9 mouse cellular contexts compared by ENCODE assay signal in genomic region chr12:65259139-65260111, GRCm38 (mm10). TPM values are rescaled to one million over a fixed set of nuclear protein-coding genes. Genes with fewer than 3 reads are reported as not detected.
A peak's percentile ranks its signal among the peaks of the same experiment; 100 is the strongest.
DNase-seq lines count a peak whose midpoint lies in the region; ATAC-seq and TF ChIP-seq lines count a peak whose summit lies in the region.
"Had no signal": no experiment of that assay in that cellular context is flagged by ENCODE, and none has a peak within 500 bp of the region (broad histone marks: within the 10 kb centered on the region; RNA-seq: fewer than 3 reads in every experiment).

No protein-coding gene starts in this region.

- peak overlapping the region; percentile 25; the same call in 1 of the 2 replicates for H3K4me3 ChIP-seq in lung, embryonic 16.5 days (ENCODE audit: low read length)
- H3K4me3 ChIP-seq in forebrain, embryonic 16.5 days (replicated peaks; ENCODE audit: low read length) = no peak overlapping the region; the same call in 1 of the 2 replicates
- H3K4me3 ChIP-seq in left cerebral cortex, adult 2 months = no peak overlapping the region; the same call in 1 of the 2 replicates
- no peak overlapping the region for H3K4me3 ChIP-seq in lung, adult 2 months (replicated peaks; ENCODE audit: extremely low read depth, low read depth, low read length)

- H3K4me2 ChIP-seq in lung, embryonic 16.5 days (ENCODE audit: low read depth, low read length) = peak overlapping the region; percentile 52
- H3K4me2 ChIP-seq in forebrain, embryonic 16.5 days (ENCODE audit: low read length) = peak overlapping the region; percentile 46

- intact Hi-C loops in left cerebral cortex, adult 2 months (cut with DNase I) = loop anchor here (5.0 kb wide), 1 partner anchor 78 kb away; no protein-coding TSS in a partner anchor

- H3K27ac ChIP-seq in lung, embryonic 16.5 days (ENCODE audit: low read length) = no peak overlapping the region
- peak overlapping the region; percentile 61 for H3K27ac ChIP-seq in forebrain, embryonic 16.5 days (ENCODE audit: low read length)
- peak overlapping the region; percentile 66 for H3K27ac ChIP-seq in left cerebral cortex, adult 2 months

- no peak for TF ChIP-seq CTCF in left cerebral cortex, adult 2 months (IDR thresholded peaks at IDR 0.05)
- TF ChIP-seq CTCF in lung, adult 2 months (IDR thresholded peaks at IDR 0.05; ENCODE audit: insufficient read depth, low read length) = no peak

- H3K27me3 ChIP-seq in lung, embryonic 16.5 days (ENCODE audit: control insufficient read depth, insufficient read depth, low read depth, low read length) = no peaks in the 10 kb centered on the region
- no peaks in the 10 kb centered on the region for H3K27me3 ChIP-seq in forebrain, embryonic 16.5 days (replicated peaks; ENCODE audit: control insufficient read depth, insufficient read depth, low read length)

- no peaks in the 10 kb centered on the region for H3K4me1 ChIP-seq in lung, embryonic 16.5 days (replicated peaks; ENCODE audit: control insufficient read depth, insufficient read depth, low read length)
- H3K4me1 ChIP-seq in forebrain, embryonic 16.5 days (replicated peaks; ENCODE audit: control insufficient read depth, insufficient read depth, low read length) = peaks cover 12% of the 10 kb centered on the region
- H3K4me1 ChIP-seq in lung, adult 2 months (ENCODE audit: control insufficient read depth, insufficient read depth, low read length) = no peaks in the 10 kb centered on the region

- H3K9me3 ChIP-seq in lung, embryonic 16.5 days (ENCODE audit: control insufficient read depth, low read length) = no peaks in the 10 kb centered on the region
- no peaks in the 10 kb centered on the region for H3K9me3 ChIP-seq in forebrain, embryonic 16.5 days (ENCODE audit: control insufficient read depth, low read length)

- 59% methylated on average over 13 of the region's 13 CpGs for WGBS in lung, embryonic 16.5 days
- whole genome bisulfite sequencing in forebrain, embryonic 16.5 days = 54% methylated on average over 13 of the region's 13 CpGs
- 60% methylated on average over 13 of the region's 13 CpGs for WGBS in lung, adult 2 months

- H3K9ac ChIP-seq in lung, embryonic 16.5 days (ENCODE audit: low read length) = no peak overlapping the region
- no peak overlapping the region for H3K9ac ChIP-seq in forebrain, embryonic 16.5 days (replicated peaks; ENCODE audit: low read depth, low read length)

- ATAC-seq in lung, embryonic 16.5 days (ENCODE audit: low read depth) = no peak
- peak; percentile 92 for ATAC-seq in forebrain, embryonic 16.5 days

- no peaks in the 10 kb centered on the region for H3K36me3 ChIP-seq in lung, embryonic 16.5 days (ENCODE audit: control insufficient read depth, insufficient read depth, low read length)
- no peaks in the 10 kb centered on the region for H3K36me3 ChIP-seq in forebrain, embryonic 16.5 days (ENCODE audit: control insufficient read depth, insufficient read depth)

- no peak for DNase-seq in lung, postnatal 4 days
- peak; percentile 11 to 14 for DNase-seq in left cerebral cortex, adult 2 months (ENCODE audit: extremely low spot score in 1 of 2, low spot score in 2 of 2)
- DNase-seq in right cerebral cortex, adult 2 months (ENCODE audit: low spot score in 2 of 2) = peak; percentile 23 to 29
- no peak for DNase-seq in lung, adult 2 months
- no peak for DNase-seq in gastrocnemius, postnatal 25 days

- TF ChIP-seq POLR2A in lung, adult 2 months (IDR thresholded peaks at IDR 0.05; ENCODE audit: borderline replicate concordance, extremely low read depth, low read depth, low read length) = no peak

RNA-seq across cellular contexts. Expression of gene Wdr20rt, which starts 34.1 kb away (rescaled TPM):
- not detected in 2 replicates for polyA plus RNA-seq in lung, embryonic 16.5 days (2015; fragmentation: Nextera tagmentation; extraction: Ambion mirVana)
- polyA plus RNA-seq in forebrain, embryonic 16.5 days (2015; fragmentation: Nextera tagmentation; extraction: Ambion mirVana) = not detected in 2 replicates
- not detected for total RNA-seq in left cerebral cortex, adult 2 months (2021)
- polyA plus RNA-seq in lung, adult 2 months (2012; rRNA removed) = not detected in 2 replicates
- total RNA-seq in gastrocnemius, postnatal 25 days (2021) = not detected
- polyA plus RNA-seq: large intestine, adult 2 months; stomach, embryonic 14.5 days had no signal

Comparison
In these comparisons a context has a peak if more than half of its experiments do, and no peak if none do; other contexts are left out.
1. DNase-seq: peak in left cerebral cortex, adult 2 months (2 of 2) and right cerebral cortex, adult 2 months (2 of 2); none in lung, postnatal 4 days (0 of 2), lung, adult 2 months (single experiment) and gastrocnemius, postnatal 25 days (single experiment).